Mouse (Mus musculus): ENCODE data around the gene Phf21a. TPM values are rescaled to one million over a fixed set of nuclear protein-coding genes. Genes with fewer than 3 reads are reported as not detected.

Phf21a gene
- polyA plus RNA-seq, 1 experiment from 2014 or later: 44.1 TPM

DNA sequence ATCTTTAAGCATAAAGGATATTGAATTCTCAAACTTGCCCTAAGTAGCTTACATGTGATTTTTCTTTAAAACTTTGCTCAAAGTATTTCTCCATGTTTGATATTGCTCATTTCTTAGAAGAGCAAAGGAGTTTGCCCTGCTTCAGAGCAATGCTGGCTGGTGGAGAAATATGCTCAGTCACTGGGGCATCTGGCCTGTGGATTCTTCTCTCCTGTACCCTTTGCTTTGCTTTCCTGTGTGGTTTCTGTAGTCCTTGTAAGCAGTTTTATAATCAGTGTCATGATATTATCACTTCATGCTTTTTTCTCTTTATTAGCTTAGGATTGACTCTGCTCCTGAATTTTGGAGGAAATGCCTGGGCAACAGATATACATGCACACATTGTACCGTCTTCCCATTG lies 117.5 kb downstream of the Phf21a start:
- Histone ChIP-seq H3K4me2 (no peak overlapping the region), H3K9me3 (no peaks in the 10 kb centered on the region), H3K27ac (no peak overlapping the region), H3K36me3 (replicated peaks) (peaks cover 16% of the 10 kb centered on the region), H3K27me3 (no peaks in the 10 kb centered on the region), H3K4me3 (replicated peaks) (no peak overlapping the region), H3K4me1 (peaks cover 10% of the 10 kb centered on the region), H3K9ac (no peak overlapping the region)
- 88% methylated on average over 1 of the region's 1 CpGs for WGBS
- no peak for ATAC-seq (ENCODE audit: low FRiP score)

DNA sequence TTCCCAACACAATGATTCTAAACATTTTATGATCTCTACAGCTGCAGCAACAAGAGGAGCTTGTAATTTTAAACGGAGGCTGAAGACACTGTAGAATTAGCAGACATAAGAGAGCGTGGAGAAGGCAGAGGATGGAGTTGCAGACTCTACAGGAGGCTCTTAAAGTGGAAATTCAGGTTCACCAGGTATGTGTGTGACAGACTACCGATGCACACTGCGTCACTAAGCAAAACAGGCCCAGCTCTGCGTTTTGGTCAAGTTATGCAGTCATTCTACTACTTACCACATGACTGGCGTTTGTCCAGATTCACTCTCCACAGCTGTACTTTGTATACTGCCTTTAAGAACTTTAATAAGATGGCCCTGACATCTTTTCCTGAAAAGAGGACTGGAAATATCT lies 128.5 kb downstream of the Phf21a start:
- Histone ChIP-seq H3K36me3 (replicated peaks) (peaks cover 29% of the 10 kb centered on the region), H3K9ac (no peak overlapping the region), H3K9me3 (no peaks in the 10 kb centered on the region), H3K27ac (no peak overlapping the region), H3K27me3 (no peaks in the 10 kb centered on the region), H3K4me2 (no peak overlapping the region), H3K4me3 (replicated peaks) (no peak overlapping the region), H3K4me1 (no peaks in the 10 kb centered on the region)
- ATAC-seq (ENCODE audit: low FRiP score): no peak
- WGBS: 95% methylated on average over 6 of the region's 6 CpGs

DNA sequence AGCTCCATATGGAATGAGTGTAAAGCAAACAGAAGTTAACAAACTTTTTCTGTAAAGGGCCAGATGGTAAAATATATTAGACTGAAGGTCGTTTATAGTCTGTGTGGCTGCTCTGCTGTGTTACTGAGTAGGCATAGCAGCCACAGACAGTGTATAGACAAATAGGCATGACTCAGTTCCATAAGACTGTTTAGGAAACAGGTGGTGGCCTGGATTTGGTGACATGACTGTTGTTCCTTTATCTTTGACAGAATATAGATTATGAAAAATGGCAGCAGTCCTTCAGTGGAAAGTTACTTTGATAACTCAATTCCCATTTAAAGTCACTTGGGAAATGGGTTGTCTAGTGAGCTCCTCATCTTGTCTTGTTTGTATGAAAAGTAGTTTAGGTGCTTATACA lies 132.7 kb downstream of the Phf21a start:
- Histone ChIP-seq H3K9me3 (no peaks in the 10 kb centered on the region), H3K4me1 (no peaks in the 10 kb centered on the region), H3K27ac (no peak overlapping the region), H3K4me3 (replicated peaks) (no peak overlapping the region), H3K9ac (no peak overlapping the region), H3K27me3 (no peaks in the 10 kb centered on the region), H3K36me3 (replicated peaks) (peaks cover 32% of the 10 kb centered on the region), H3K4me2 (no peak overlapping the region)
- no peak for ATAC-seq (ENCODE audit: low FRiP score)
- WGBS: 82% methylated on average over 1 of the region's 1 CpGs

DNA sequence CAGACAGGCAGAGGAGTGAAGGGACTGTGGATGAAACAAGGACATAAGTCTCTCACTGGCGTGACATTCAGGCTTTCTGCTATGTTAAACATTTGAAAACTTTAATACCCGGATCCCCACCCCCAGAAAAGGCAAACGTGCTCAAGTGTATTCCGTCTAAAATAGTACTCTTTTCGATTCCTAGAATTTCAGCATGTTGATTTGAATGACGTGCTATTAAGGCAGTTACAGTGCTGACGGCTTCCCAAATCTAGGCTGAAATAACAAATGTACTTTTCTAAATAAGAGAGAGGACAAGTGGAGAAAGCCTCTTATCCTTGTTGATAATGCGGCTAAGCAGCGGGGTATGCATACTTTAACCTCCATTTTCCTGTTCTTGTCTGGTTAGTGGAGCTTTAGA lies 137.1 kb downstream of the Phf21a start:
- H3K9me3 ChIP-seq: no peaks in the 10 kb centered on the region
- no peak overlapping the region for H3K4me3 ChIP-seq (replicated peaks)
- H3K27ac ChIP-seq: no peak overlapping the region
- ATAC-seq (ENCODE audit: low FRiP score): no peak
- 93% methylated on average over 9 of the region's 9 CpGs for WGBS
- no peaks in the 10 kb centered on the region for H3K4me1 ChIP-seq
- H3K27me3 ChIP-seq: no peaks in the 10 kb centered on the region
- H3K4me2 ChIP-seq: no peak overlapping the region
- peaks cover 45% of the 10 kb centered on the region for H3K36me3 ChIP-seq (replicated peaks)
- no peak overlapping the region for H3K9ac ChIP-seq

DNA sequence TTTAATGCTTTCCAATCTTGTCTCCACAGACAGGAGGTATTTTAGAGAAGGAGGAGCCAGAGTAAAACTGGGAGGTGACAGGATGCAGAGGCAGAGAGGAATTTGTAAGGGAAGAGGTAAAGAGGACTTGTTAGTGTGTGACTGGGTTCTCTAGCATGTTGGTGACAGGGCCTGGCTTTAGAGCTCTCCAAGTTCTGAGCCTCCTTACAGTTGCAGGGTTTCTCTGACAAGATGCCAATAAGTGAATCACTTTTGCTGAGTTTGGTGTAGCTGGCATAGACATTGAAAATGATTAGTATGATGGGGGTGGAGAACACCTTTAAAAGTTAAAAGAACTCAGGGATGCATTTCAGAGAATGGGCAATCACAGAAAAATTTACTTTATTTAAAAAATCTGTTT lies 138.8 kb downstream of the Phf21a start:
- no peak for ATAC-seq (ENCODE audit: low FRiP score)
- Histone ChIP-seq H3K9ac (no peak overlapping the region), H3K4me1 (no peaks in the 10 kb centered on the region), H3K9me3 (no peaks in the 10 kb centered on the region), H3K27ac (no peak overlapping the region), H3K27me3 (no peaks in the 10 kb centered on the region), H3K4me2 (no peak overlapping the region), H3K4me3 (replicated peaks) (no peak overlapping the region), H3K36me3 (replicated peaks) (peaks cover 54% of the 10 kb centered on the region)

DNA sequence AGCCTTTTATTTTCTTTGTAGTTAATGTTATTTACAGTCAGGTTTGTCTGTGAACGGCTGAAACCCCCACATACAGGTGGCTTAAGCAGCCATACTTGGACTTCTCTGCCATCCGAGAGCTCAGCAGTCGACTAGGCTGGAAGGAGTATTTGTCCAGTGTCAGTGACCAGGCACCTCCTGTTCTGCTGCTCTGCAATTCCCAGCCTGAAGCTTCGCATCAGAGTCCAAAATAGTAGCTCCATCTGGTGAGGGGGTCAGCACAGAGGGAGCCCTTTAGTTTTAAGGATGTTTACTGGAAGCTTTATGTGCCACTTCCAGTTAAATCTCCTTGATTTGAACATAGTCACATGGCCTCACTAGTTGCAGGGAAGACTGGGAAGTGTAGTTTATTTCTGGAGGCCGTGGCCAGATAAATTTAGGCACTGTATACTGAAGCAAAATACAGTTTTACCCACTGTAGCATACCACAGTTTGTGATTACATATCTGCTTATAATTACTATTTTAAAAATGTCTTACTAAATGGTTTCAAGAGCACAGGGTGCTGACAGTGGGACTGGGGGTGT lies 141.9 kb downstream of the Phf21a start:
- Histone ChIP-seq H3K36me3 (replicated peaks) (peaks cover 61% of the 10 kb centered on the region), H3K27me3 (no peaks in the 10 kb centered on the region), H3K9me3 (no peaks in the 10 kb centered on the region), H3K4me3 (replicated peaks) (no peak overlapping the region), H3K4me2 (no peak overlapping the region), H3K9ac (no peak overlapping the region), H3K4me1 (no peaks in the 10 kb centered on the region), H3K27ac (no peak overlapping the region)
- 94% methylated on average over 5 of the region's 5 CpGs for WGBS
- ATAC-seq (ENCODE audit: low FRiP score): no peak

DNA sequence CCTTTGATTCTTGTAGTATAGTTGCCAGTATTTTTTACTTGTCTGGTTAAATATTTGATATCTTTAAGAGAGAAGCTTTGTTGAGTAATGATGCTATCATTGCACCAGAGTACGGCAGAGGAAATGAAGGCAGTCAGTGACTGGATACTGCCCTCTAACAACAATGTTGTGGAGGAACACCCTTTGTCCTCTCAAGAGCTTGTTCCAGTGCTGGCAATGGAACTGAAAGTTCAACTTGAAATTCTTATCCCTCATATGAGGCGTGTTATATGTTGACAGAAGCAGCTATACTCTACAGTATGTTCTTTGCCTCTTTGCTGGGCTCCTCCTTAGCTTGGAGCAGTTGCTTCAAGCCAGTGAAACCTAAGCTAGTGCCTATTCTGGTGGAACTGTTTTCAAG lies 147.4 kb downstream of the Phf21a start:
- Histone ChIP-seq H3K27ac (no peak overlapping the region), H3K4me2 (no peak overlapping the region), H3K4me1 (no peaks in the 10 kb centered on the region), H3K27me3 (no peaks in the 10 kb centered on the region), H3K9ac (no peak overlapping the region), H3K9me3 (no peaks in the 10 kb centered on the region), H3K36me3 (replicated peaks) (peaks cover 45% of the 10 kb centered on the region), H3K4me3 (replicated peaks) (no peak overlapping the region)
- ATAC-seq (ENCODE audit: low FRiP score): no peak
- WGBS: 93% methylated on average over 2 of the region's 2 CpGs

DNA sequence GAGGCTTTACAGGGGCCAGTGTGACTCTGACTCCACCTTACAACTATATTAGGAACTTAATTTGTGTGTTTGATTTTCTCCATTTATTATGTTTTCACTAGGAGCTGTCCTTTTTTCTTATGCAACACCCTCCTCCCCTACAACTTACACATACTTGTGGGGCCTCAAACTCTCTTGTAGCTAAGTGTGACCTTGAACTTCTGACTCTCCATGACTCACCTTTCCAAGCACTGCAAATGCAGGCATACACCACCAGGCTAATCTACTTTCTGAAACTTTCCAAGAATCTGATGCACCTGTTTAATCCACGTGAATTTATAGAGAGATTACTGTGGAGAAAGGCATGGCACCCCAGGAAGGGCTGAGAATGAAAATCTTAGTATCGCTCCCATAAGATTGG lies 147.9 kb downstream of the Phf21a start:
- H3K9me3 ChIP-seq: no peaks in the 10 kb centered on the region
- H3K27ac ChIP-seq: no peak overlapping the region
- WGBS: 95% methylated on average over 2 of the region's 2 CpGs
- H3K4me3 ChIP-seq (replicated peaks): no peak overlapping the region
- H3K4me1 ChIP-seq: no peaks in the 10 kb centered on the region
- no peaks in the 10 kb centered on the region for H3K27me3 ChIP-seq
- no peak overlapping the region for H3K9ac ChIP-seq
- H3K4me2 ChIP-seq: no peak overlapping the region
- no peak for ATAC-seq (ENCODE audit: low FRiP score)
- H3K36me3 ChIP-seq (replicated peaks): peaks cover 43% of the 10 kb centered on the region

DNA sequence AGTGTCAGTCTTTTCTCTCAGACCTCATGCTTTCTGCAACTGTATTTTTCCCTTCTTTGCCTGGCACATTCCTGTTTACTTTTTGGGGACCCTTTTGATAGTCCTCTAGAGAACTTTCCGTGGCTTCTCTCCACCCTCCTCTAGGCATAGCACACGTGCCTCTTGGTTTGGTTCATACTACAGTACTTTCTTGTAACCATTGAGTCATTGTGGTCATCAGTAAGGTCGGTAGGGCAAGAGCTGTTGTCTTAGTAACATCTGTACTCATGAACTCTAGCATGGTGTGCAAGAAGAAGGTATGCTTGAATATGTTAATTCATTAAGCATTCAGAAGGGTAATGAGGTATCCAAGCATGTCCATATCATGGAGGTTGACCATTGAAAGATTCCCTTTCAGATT lies 148.4 kb downstream of the Phf21a start:
- H3K36me3 ChIP-seq (replicated peaks): peaks cover 38% of the 10 kb centered on the region
- H3K4me3 ChIP-seq (replicated peaks): no peak overlapping the region
- no peaks in the 10 kb centered on the region for H3K9me3 ChIP-seq
- no peaks in the 10 kb centered on the region for H3K4me1 ChIP-seq
- no peak for ATAC-seq (ENCODE audit: low FRiP score)
- no peaks in the 10 kb centered on the region for H3K27me3 ChIP-seq
- H3K4me2 ChIP-seq: no peak overlapping the region
- 87% methylated on average over 3 of the region's 3 CpGs for WGBS
- H3K9ac ChIP-seq: no peak overlapping the region
- H3K27ac ChIP-seq: no peak overlapping the region

DNA sequence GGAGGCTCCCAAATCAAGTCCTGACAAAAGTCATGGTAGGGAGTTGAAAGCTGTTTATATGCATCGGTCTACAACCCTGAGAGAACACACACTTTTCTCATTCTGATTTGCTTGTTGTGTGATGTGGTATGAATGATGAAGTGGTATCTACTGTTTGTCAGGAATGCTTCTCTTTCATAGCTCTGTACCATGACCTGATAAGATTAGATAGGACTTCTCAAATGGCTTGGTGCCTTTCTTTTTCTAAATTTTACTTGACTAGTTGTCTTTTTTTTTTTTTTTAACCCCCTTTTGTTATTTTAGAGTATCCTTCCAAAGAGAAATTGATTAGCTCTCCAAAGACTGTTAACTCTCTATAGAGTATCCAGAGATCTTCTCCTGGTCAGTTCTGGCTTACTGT lies 153.2 kb downstream of the Phf21a start:
- Histone ChIP-seq H3K9ac (no peak overlapping the region), H3K4me3 (replicated peaks) (no peak overlapping the region), H3K36me3 (replicated peaks) (peaks cover 32% of the 10 kb centered on the region), H3K27ac (no peak overlapping the region), H3K27me3 (no peaks in the 10 kb centered on the region), H3K4me2 (no peak overlapping the region), H3K9me3 (no peaks in the 10 kb centered on the region), H3K4me1 (no peaks in the 10 kb centered on the region)
- 89% methylated on average over 1 of the region's 1 CpGs for WGBS
- ATAC-seq (ENCODE audit: low FRiP score): no peak

DNA sequence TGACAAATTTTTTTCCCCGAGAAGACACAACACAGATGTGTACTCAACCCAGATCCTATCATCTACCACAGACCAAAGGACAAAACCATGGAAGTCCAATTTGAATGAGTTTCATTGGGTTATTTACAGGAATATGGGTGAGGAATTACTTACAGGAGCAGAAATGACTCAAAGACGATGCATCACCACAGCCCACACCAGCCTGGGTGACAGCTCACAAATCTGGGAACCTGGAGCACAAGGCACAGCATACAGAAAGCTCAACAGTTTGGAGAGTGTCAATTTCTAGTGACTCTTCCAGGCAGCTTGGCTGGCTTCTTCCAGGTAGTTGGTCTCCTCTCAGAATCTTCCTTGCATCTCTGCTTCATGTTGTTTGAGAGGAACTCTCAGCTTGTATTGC lies 154.8 kb downstream of the Phf21a start:
- WGBS: 98% methylated on average over 2 of the region's 2 CpGs
- Histone ChIP-seq H3K4me3 (replicated peaks) (no peak overlapping the region), H3K27me3 (no peaks in the 10 kb centered on the region), H3K27ac (no peak overlapping the region), H3K4me1 (no peaks in the 10 kb centered on the region), H3K4me2 (no peak overlapping the region), H3K36me3 (replicated peaks) (peaks cover 28% of the 10 kb centered on the region), H3K9me3 (no peaks in the 10 kb centered on the region), H3K9ac (no peak overlapping the region)
- no peak for ATAC-seq (ENCODE audit: low FRiP score)

DNA sequence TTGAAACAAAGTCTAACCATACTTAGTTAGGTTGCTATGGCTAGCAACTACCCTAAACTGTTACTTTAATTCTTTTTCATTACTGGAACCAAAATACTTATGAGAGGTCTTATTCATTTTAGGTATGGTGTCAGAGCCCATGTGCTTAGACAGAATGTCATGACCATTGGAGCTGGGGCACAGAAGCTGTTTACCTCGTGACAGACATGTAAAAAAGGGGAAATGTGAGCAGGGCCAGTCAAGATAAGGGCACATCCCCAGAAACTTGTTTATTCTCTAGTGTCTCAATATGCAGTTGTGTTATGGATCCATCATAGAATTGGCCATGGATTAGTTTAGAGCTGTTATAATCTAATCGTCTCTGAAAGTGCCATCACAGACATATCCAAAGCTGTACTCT lies 157.6 kb downstream of the Phf21a start:
- H3K36me3 ChIP-seq (replicated peaks): peaks cover 20% of the 10 kb centered on the region
- no peaks in the 10 kb centered on the region for H3K9me3 ChIP-seq
- H3K4me3 ChIP-seq (replicated peaks): no peak overlapping the region
- H3K27ac ChIP-seq: no peak overlapping the region
- ATAC-seq (ENCODE audit: low FRiP score): no peak
- 91% methylated on average over 2 of the region's 2 CpGs for WGBS
- no peak overlapping the region for H3K9ac ChIP-seq
- no peak overlapping the region for H3K4me2 ChIP-seq
- no peaks in the 10 kb centered on the region for H3K27me3 ChIP-seq
- H3K4me1 ChIP-seq: no peaks in the 10 kb centered on the region

DNA sequence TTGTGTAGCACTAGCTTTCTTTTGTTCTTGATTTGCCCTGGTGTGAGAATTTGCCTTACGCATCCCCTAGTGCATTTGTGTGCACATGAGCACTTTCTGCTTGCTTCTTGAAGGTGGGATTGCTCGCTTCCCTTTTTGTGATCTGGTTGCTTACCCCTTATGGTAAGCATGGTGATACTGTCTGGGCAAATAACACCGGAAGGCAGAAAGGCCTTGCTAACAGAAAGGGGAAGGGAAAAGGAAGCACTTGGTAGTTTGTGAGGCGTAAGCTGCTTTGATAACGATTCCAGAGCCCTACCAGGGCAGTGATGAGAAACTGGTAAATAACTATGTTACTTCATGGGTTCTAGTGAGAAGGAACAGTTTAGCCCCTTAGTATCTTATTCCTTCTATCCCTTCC lies 160.9 kb downstream of the Phf21a start:
- Histone ChIP-seq H3K4me3 (replicated peaks) (no peak overlapping the region), H3K4me1 (no peaks in the 10 kb centered on the region), H3K27me3 (no peaks in the 10 kb centered on the region), H3K36me3 (replicated peaks) (peaks cover 8% of the 10 kb centered on the region), H3K4me2 (no peak overlapping the region), H3K9ac (no peak overlapping the region), H3K27ac (no peak overlapping the region), H3K9me3 (no peaks in the 10 kb centered on the region)
- ATAC-seq (ENCODE audit: low FRiP score): no peak
- 93% methylated on average over 5 of the region's 5 CpGs for WGBS

DNA sequence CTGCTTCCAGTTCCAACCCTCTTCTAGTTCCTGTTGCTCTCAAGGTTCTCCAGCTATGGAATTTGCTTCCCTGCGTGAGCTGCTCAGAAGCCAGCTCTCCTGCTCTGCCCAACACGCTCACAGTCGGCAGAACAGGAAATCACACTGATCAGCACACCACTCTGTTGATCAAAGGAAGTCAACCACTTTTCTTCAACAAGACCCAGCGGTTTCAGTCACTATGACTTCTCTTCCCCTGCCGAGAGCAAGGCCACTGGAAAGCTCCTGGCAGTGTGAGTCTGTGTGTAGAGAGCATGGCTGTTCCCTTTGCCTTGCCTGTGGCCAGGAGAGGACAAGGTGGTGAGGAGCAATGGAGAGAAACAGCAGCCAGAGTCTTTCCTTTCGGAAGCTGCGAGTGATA lies 163.2 kb downstream of the Phf21a start:
- ATAC-seq (ENCODE audit: low FRiP score): no peak
- Histone ChIP-seq H3K27me3 (no peaks in the 10 kb centered on the region), H3K4me3 (replicated peaks) (no peak overlapping the region), H3K4me1 (no peaks in the 10 kb centered on the region), H3K9me3 (no peaks in the 10 kb centered on the region), H3K27ac (no peak overlapping the region), H3K36me3 (replicated peaks) (peaks cover 10% of the 10 kb centered on the region; the same call in 1 of the 2 replicates), H3K4me2 (no peak overlapping the region), H3K9ac (no peak overlapping the region)
- 79% methylated on average over 7 of the region's 7 CpGs for WGBS
